Mouse (Mus musculus) left cerebral cortex, postnatal 25 days (tissue): ENCODE results near the gene Cntnap1. TPM values are rescaled to one million over a fixed set of nuclear protein-coding genes. Genes with fewer than 3 reads are reported as not detected.

ENCODE experiments used
- DNase-seq, 2 experiments: peaks; one replicate each; pipeline ENCODE4 v3.0.0; 2022; ENCODE audit warnings: low spot score in 2 of 2, mixed read lengths in 1 of 2
- intact Hi-C: fragments of 180-260 bp; cut with DNase I; formaldehyde crosslinking; loops from one replicate; pipeline ENCODE4 v1.15.1; 2025
- total RNA-seq, 2 experiments: library from RNA; stranded (reverse); gene quantifications; 2 replicates each; pipeline ENCODE4 v1.2.3; 2021

The Cntnap1 gene
- total RNA-seq, 2 experiments from 2014 or later, result 153 to 170 TPM

- intact Hi-C loops, result no loop called here
- DNase-seq, result no peak
Observed at GRCm38 (mm10) chr11:101195571-101195970, 25.2 kb downstream of the Cntnap1 start.

DNA sequence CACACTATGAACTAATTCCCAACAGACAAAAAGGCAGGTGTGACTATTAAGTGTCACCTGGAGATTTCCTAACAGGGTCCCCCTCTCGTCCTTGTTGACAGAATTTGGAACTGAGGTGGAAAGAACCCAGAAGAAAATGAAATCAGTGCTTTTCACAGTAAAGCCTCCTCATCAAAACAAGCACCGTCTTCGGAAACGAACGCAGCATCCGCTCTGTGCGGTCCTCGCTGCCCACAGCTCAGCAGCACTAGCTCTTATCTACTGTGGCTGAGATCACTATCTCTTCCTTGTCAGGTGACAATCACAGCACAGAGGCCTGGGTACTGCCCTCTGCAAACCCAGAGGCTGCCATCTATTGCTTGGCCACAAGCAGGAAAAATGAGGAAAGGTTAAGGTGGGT, 25.9 kb downstream of the Cntnap1 start:
- intact Hi-C loops, result no loop called here
- DNase-seq, result no peak

- DNase-seq, result no peak
- intact Hi-C loops, result no loop called here
Observed at GRCm38 (mm10) chr11:101199555-101199954, 29.2 kb downstream of the Cntnap1 start.

DNA sequence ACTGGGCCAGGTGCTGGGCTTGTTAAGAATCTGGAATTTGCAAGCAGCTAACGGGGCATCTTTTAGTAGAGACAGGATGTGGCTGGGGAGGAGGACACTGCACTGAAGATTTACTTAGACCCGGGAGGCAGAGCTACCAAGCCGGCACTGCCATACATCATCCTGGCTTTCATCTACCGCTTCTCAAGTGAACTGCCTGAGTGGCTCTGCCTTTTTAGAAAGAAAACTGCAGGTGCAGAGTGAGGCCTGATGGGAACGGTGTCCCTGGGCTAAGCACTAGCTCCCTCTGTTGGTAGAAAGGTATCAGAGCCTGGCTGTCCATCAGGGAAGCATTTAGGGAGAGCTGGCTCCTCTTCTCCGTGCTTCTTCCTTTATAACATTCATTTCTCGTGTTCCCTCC, 30.7 kb downstream of the Cntnap1 start:
- peak in 1 of 2 experiments; percentile 74 for DNase-seq
- intact Hi-C loops, result no loop called here

DNA sequence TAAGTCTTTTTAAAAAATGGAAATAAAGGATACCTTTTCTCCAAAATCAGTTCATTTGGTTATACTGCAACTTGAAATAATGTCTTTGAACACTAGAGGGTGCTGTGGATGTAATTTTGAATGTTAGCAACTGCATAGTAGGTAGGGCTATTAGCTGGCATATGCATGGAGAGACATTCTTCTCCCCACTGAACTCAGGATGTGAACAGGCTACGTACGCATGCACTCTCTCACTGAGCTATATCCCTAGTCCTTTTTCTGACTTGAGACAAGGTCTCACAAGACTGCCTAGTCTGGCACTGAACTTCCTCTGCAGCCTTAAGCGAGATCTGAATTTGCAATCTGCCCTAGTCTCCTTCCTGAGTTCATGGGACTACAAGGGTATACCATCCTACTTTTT, 41.6 kb downstream of the Cntnap1 start:
- intact Hi-C loops, result loop anchor here (1.0 to 5.0 kb wide), 3 partner anchors 38 to 185 kb away; partner anchors contain the start of gene Becn1
- peak; percentile 36 to 78 for DNase-seq

- DNase-seq, result no peak
- intact Hi-C loops, result no loop called here
Observed at GRCm38 (mm10) chr11:101216936-101217335, 46.6 kb downstream of the Cntnap1 start.

- intact Hi-C loops, result no loop called here
- no peak for DNase-seq
Observed at GRCm38 (mm10) chr11:101218436-101219055, 48.2 kb downstream of the Cntnap1 start.

DNA sequence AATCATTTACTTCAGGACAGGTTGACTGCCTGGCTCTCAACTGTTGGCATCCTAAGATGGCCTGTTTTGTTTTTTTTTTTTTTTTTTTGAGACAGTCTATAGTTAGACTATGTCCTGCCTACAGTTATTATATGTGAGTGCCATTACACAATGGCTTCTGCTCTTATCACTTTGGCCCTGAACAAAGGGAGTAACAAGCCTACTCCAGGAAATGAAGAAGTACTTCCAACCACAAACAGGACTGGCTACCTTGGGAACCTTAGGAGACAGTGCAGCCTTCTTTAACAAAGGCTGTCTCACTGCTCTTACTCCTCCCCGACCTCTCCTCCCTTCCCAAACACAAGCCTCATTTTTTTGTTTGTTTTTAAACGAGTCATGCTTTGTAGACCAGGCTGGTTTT, 50.5 kb downstream of the Cntnap1 start:
- DNase-seq, result no peak
- intact Hi-C loops, result no loop called here

DNA sequence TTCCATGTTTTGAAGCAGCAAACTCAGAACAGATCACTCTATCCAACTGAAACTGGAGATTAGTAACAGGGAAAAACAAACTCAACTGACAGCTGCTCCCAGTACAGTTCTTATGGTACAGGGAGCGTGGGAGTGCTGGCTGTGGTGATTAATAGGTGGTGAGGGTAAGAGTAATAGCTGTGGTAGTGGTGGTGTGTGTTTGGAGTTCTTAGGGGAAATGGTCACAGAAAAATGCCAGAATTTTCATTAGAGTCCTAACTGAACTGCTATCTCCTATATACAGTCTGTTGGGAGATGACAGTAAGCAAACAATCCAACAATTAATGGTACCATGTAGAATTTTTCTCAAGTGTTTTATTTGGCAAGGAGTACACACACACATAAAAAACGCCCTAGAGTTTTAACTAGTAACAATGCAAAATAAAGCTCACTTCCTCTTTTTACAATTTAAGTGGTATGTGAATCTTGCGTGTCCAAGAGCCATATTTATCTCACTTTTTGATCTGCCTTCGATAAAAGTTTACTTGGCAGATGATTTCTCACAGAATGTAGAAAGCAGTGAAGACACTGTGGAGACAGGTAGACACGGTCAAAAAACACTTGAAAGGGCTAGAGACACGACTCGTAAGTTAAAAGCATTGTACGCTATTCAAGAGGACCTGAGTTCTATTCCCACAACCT, 51.1 kb downstream of the Cntnap1 start:
- intact Hi-C loops, result no loop called here
- no peak for DNase-seq

DNA sequence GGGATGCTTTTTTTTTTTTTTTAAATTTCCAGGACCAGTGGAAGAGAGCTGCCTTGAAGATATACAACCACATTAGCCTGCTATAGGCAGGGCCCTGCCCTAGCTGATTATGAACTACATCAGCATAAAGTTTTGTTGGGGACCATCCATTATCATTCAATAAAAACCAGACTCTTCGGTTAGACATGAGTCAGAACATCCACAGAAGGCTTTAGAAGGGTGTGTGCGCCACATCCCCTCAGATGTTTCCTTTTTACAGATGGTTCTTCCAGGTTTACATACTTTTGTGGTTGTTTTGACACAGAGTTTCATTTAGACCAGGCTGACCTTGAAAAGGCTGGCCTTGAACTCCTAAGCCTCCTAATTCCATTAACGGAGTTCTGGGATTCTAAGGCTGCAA, 54.0 kb downstream of the Cntnap1 start:
- intact Hi-C loops, result no loop called here
- no peak for DNase-seq

- DNase-seq, result peak in 1 of 2 experiments; percentile 6
- intact Hi-C loops, result no loop called here
Observed at GRCm38 (mm10) chr11:101225331-101226064, 55.2 kb downstream of the Cntnap1 start.

GRCm38 (mm10) chr11:101226065-101226701, 55.9 kb downstream of the Cntnap1 start, which contains the start of gene Ezh1:
Gene Ezh1, minus strand, starts transcription at chr11:101226463.
- intact Hi-C loops, result no loop called here
- peak; percentile 89 to 91 for DNase-seq

DNA sequence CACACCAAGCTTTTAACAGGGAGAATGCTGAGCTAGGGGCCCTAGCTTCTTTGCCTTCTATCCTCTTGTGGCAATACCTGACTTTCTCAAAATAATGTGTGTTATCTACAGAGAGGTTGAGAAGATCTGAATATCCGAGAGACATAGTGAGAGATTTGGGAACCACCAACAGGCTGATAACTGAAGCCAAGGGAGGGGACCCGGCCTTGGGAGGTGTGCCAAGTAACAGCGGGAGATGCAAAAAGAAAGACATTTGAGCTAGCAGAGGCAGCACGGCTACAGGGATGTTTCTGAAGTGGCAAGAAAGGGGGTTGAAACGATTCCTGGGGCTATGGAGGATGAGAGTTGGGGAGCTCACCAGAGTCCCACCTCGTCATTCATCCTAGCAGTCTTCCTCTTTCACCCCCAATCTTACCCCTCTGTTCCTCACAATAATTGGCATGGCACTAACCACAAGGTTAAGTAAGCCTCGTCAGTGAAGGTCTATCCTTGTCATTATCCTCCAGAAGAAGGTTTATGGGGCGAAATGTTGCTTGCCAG, 59.1 kb downstream of the Cntnap1 start:
- no peak for DNase-seq
- intact Hi-C loops, result no loop called here

- DNase-seq, result no peak
- intact Hi-C loops, result loop anchor here (2.0 kb wide), 1 partner anchor 17 kb away; the partner anchor contains the start of gene Ramp2
Observed at GRCm38 (mm10) chr11:101230061-101230511, 59.8 kb downstream of the Cntnap1 start.

DNA sequence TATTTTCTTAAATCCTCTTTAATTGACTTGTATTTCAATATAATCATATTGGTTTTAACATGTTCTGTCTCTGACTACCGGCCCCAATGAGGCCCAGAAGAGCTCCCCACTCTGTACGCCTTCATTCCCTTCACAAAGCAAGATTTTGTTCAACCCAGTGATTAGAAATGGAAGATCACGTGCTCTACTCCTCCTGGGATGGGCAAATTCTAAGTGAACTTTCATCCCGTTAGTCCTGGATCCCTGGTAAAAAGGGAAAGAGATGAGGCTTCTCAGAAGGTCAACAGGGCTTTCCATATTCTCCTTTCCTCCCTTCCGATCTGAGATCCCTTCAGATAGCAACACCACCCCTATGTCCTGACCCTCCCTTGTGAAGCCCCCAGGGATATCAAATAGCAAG, 60.2 kb downstream of the Cntnap1 start:
- intact Hi-C loops, result loop anchor here (2.0 kb wide), 1 partner anchor 16 kb away; the partner anchor contains the start of gene Ramp2
- DNase-seq, result no peak

GRCm38 (mm10) chr11:101230991-101231871, 60.9 kb downstream of the Cntnap1 start:
- DNase-seq, result peak in 1 of 2 experiments; percentile 6
- intact Hi-C loops, result loop anchor here (2.0 kb wide), 1 partner anchor 16 kb away; the partner anchor contains the start of gene Ramp2

DNA sequence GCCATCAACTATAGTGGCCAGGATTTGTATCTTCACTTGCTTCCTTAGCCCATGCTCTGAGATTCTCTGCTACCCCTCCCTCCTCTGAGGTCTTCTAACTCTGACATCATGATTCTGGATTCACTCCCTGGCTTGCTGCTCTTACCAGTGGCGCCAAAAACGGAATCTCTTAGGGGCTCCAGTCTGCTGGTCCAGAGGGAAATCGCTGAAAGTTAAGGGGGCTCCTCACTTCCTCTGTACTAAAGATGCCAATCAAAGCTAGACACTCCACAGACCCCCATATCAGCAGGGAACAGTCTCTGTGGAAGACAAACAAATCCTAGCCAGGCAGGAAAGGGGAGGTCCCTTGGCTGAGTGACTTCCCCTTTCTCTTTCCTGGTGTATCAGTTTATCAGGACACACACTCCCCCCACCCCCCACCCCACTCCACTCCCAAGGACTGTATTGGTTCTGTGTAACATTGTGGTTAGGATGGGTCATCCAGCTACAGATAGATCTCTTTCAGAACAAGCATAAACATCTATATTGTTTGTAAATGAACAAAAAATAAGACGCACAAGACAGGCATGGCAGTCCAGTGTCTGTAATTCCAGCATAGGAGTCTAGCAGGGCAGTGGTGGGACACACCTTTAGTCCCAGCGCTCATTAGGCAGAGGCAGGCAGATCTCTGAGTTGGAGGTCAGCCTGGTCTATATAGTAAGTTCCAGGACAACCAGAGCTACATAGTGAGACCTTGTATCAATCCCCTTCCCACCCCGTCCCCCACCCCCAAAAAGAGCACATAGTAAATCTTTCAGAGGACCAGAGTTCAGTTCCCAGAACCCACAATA, 61.9 kb downstream of the Cntnap1 start:
- intact Hi-C loops, result no loop called here
- no peak for DNase-seq

GRCm38 (mm10) chr11:101233240-101233639, 62.9 kb downstream of the Cntnap1 start:
- no peak for DNase-seq
- intact Hi-C loops, result no loop called here
